In genomic region chr10:120869241-120869775, GRCm38 (mm10) we compare ENCODE assay signal across 23 mouse cellular contexts. TPM values are rescaled to one million over a fixed set of nuclear protein-coding genes. Genes with fewer than 3 reads are reported as not detected.
DNase-seq lines count a peak whose midpoint lies in the region; TF ChIP-seq lines count a peak whose summit lies in the region.
"Had no signal": no experiment of that assay in that cellular context is flagged by ENCODE, and none has a peak within 500 bp of the region (broad histone marks: within the 10 kb centered on the region; RNA-seq: fewer than 3 reads in every experiment).

No protein-coding gene starts in this region.

- no peak for TF ChIP-seq POLR2A in testis, adult 2 months (IDR thresholded peaks at IDR 0.05; ENCODE audit: control insufficient read depth, low read depth, low read length)

- WGBS in limb, embryonic 10.5 days: 90% methylated on average over 22 of the region's 22 CpGs

- peaks cover 22% of the 10 kb centered on the region for H3K4me1 ChIP-seq in testis, adult 2 months (ENCODE audit: control insufficient read depth, insufficient read depth, low read length)
- peaks cover 75% of the 10 kb centered on the region for H3K4me1 ChIP-seq in limb, embryonic 10.5 days

- H3K36me3 ChIP-seq in testis, adult 2 months (ENCODE audit: control insufficient read depth, insufficient read depth, low read length): no peaks in the 10 kb centered on the region
- H3K36me3 ChIP-seq in limb, embryonic 10.5 days: peaks cover 6% of the 10 kb centered on the region
- H3K36me3 ChIP-seq: forebrain, embryonic 12.5 days; forebrain, embryonic 15.5 days; G1E; hindbrain, embryonic 12.5 days; hindbrain, embryonic 15.5 days had no signal

- H3K9me3 ChIP-seq in limb, embryonic 10.5 days (replicated peaks): no peaks in the 10 kb centered on the region
- H3K9me3 ChIP-seq: embryonic facial prominence, embryonic 13.5 days; forebrain, embryonic 12.5 days; forebrain, embryonic 15.5 days; heart, embryonic 13.5 days; hindbrain, embryonic 12.5 days; hindbrain, embryonic 15.5 days had no signal

- H3K27ac ChIP-seq in testis, adult 2 months (ENCODE audit: control insufficient read depth, insufficient read depth, low read depth, low read length): peak overlapping the region; percentile 54
- H3K27ac ChIP-seq in limb, embryonic 10.5 days: peak overlapping the region; percentile 71
- H3K27ac ChIP-seq: embryonic facial prominence, embryonic 13.5 days; forebrain, embryonic 12.5 days; forebrain, embryonic 15.5 days; heart, embryonic 13.5 days; hindbrain, embryonic 12.5 days; hindbrain, embryonic 15.5 days had no signal

- H3K4me3 ChIP-seq in testis, adult 2 months (ENCODE audit: control insufficient read depth, low read depth, low read length): peak overlapping the region; percentile 82
- H3K4me3 ChIP-seq in limb, embryonic 10.5 days: no peak overlapping the region
- H3K4me3 ChIP-seq: embryonic facial prominence, embryonic 13.5 days; erythroblast, embryonic 14.5 days; forebrain, embryonic 12.5 days; forebrain, embryonic 15.5 days; heart, embryonic 13.5 days; hindbrain, embryonic 12.5 days; hindbrain, embryonic 15.5 days had no signal

- TF ChIP-seq CTCF in testis, adult 2 months (IDR thresholded peaks at IDR 0.05; ENCODE audit: control insufficient read depth, insufficient read depth, insufficient replicate concordance, low read depth, low read length): no peak

- no peak for DNase-seq in testis, postnatal 10 days (ENCODE audit: low spot score)
- peak; percentile 77 for DNase-seq in R1 (ENCODE audit: low read depth, low spot score)
- no peak for DNase-seq in limb, embryonic 10.5 days (ENCODE audit: low spot score)
- DNase-seq in adrenal gland, adult 8-10 months: no peak
- no peak for DNase-seq in right cerebral cortex, postnatal 25 days
- DNase-seq: adrenal gland, postnatal 14 days; cerebellum, adult 11 months; cerebellum, adult 2 months; cerebellum, adult 9-11 months; cerebellum, postnatal 25 days; gastrocnemius, postnatal 25 days; heart, postnatal 14 days; kidney, adult 11 months had no signal

- no peaks in the 10 kb centered on the region for H3K27me3 ChIP-seq in testis, adult 2 months (ENCODE audit: control insufficient read depth, insufficient read depth, low read length)
- H3K27me3 ChIP-seq in limb, embryonic 10.5 days (ENCODE audit: low read depth, poor library complexity, severe bottlenecking): no peaks in the 10 kb centered on the region
- H3K27me3 ChIP-seq: embryonic facial prominence, embryonic 13.5 days; forebrain, embryonic 15.5 days; heart, embryonic 13.5 days; hindbrain, embryonic 12.5 days; hindbrain, embryonic 15.5 days; Patski had no signal

RNA-seq across cellular contexts. Expression of gene Msrb3, which starts 29.6 kb away (rescaled TPM):
- 30.6 and 35.1 TPM in 2 replicates for polyA plus RNA-seq in testis, adult 2 months (2012; rRNA removed)
- 5.4 and 7.2 TPM in 2 replicates for polyA plus RNA-seq in limb, embryonic 10.5 days (2016; fragmentation: Nextera tagmentation; extraction: Ambion mirVana)
- total RNA-seq in adrenal gland, adult 8-10 months (2022): 10 to 100 TPM; 50.2 to 86.6 (median 67.3) TPM
- polyA plus RNA-seq: erythroblast, embryonic 14.5 days; G1E had no signal
